Mouse (Mus musculus): ENCODE measurements around the gene Gm9745. TPM values are rescaled to one million over a fixed set of nuclear protein-coding genes. Genes with fewer than 3 reads are reported as not detected.
"Not testable (repeated sequence)": the region's sequence is repeated elsewhere in the genome, so short reads cannot be mapped to it uniquely, and the experiment has no call there.

Gm9745 gene
- not detected in 2 replicates for polyA plus RNA-seq (2012; rRNA removed)

DNA sequence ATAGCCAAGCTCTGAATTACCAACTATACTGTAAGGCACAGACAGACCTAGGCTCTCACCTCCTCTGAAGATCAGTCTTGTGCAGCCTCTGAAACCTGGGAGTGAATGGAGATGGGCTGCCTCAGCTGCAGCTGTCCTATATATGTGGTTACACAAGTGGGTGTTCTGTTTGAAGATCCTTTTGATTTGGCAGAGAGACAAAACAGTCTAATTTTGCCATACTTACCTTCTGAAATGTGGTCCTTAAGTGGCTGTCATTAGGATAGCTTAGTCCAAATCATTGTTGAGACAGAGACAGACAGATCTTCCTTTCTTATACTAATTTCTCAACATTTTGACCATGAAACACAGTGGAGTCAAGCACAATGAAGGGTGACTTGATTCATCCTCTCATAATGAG, at the start of gene Gm9745:
Gm9745 (minus strand) TSS at position 101 of the 400 bp plus-strand sequence.
- H3K36me3 ChIP-seq (ENCODE audit: control insufficient read depth, insufficient read depth, low read length); H3K4me1 ChIP-seq (ENCODE audit: control insufficient read depth, insufficient read depth, low read length); H3K27me3 ChIP-seq (replicated peaks; ENCODE audit: control insufficient read depth, insufficient read depth, low read length): not testable (repeated sequence)

DNA sequence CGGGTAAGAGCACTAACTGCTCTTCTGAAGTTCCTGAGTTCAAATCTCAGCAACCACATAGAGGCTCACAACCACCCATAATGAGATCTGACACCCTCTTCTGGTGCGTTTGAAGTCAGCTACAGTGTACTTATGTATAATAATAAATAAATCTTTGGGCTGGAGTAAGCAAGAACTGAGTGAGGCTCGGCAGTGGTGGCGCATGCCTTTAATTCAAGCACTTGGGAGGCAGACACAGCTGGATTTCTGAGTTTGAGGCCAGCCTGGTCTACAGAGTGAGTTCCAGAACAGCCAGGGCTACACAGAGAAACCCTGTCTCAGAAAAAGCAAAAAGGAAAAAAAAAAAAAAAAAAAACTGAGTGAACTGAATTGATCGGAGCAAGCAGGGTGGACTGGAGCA, 49.2 kb upstream of the Gm9745 start:
- DNase-seq; H3K4me3 ChIP-seq (ENCODE audit: insufficient read depth, low read depth, low read length); H3K4me1 ChIP-seq (ENCODE audit: control insufficient read depth, insufficient read depth, low read length); H3K36me3 ChIP-seq (ENCODE audit: control insufficient read depth, insufficient read depth, low read length); H3K27me3 ChIP-seq (replicated peaks; ENCODE audit: control insufficient read depth, insufficient read depth, low read length): not testable (repeated sequence)
- WGBS, result 87% methylated on average over 5 of the region's 5 CpGs
- 0 out of 2 replicates have a peak overlapping the region, but pooled peaks have one; percentile 30 for H3K27ac ChIP-seq (ENCODE audit: insufficient read depth, low read depth, low read length)

More for the DNA sequence above, at the start of gene Gm9745:
- not testable (repeated sequence) for H3K27ac ChIP-seq (ENCODE audit: insufficient read depth, low read depth, low read length); DNase-seq; H3K4me3 ChIP-seq (ENCODE audit: insufficient read depth, low read depth, low read length)

DNA sequence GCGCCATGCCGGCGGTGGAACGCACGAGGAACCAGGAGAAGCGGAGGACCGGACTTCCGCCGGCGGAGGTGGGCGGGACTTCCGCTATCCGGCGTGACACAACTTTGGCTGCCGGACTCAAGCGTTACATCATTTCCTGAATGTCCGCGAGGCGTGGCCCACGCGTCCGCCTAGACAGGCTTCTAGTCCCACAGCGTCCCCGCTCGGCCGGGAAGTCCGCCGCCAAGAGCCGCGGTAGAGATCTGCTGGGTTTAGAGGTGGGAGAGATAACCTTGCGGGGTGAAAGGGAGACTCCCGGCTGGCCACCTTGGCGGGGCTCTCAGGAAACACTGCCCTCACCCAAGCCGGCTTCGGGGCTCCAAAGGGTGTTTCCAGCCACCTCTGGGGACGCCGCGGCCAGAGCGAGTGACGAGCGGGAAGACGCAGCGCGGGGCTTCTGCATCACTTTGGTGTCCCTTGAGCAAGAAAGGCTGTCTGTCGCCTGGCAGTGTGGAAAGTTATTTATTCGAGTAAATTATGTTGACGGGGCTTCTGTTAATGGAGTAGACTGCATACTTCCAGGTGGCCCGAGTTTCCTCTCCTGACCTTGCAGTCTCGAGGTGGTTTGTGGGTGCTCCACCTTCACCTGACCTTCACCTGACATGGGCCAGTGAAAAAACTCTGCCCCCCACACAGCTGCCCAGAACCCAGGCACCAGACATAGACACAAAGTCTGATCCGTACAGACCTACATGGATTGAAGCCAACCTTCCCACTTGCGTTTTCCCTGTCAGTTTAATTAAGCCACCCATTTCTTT, 48.2 kb upstream of the Gm9745 start, which contains the start of gene Gtpbp4:
Gtpbp4 (minus strand) TSS at position 94 of the 797 bp plus-strand sequence.
- H3K4me1 ChIP-seq (ENCODE audit: control insufficient read depth, insufficient read depth, low read length), result no peaks in the 10 kb centered on the region; the same call in 1 of the 2 replicates
- peak; percentile 99 for DNase-seq
- under 1% methylated on average over 51 of the region's 51 CpGs for WGBS
- peak; percentile 23 for TF ChIP-seq POLR2A (IDR thresholded peaks at IDR 0.05; ENCODE audit: low read depth, low read length)
- TF ChIP-seq CTCF (conservative IDR thresholded peaks at IDR 0.05; ENCODE audit: insufficient read depth, insufficient read length, low read depth, low read length), result peak; percentile 63
- no peaks in the 10 kb centered on the region for H3K27me3 ChIP-seq (replicated peaks; ENCODE audit: control insufficient read depth, insufficient read depth, low read length)
- peak within 1 kb of the TSS; percentile 85 for H3K4me3 ChIP-seq (ENCODE audit: insufficient read depth, low read depth, low read length)
- H3K27ac ChIP-seq (ENCODE audit: insufficient read depth, low read depth, low read length), result peak within 1 kb of the TSS; percentile 94
- H3K36me3 ChIP-seq (ENCODE audit: control insufficient read depth, insufficient read depth, low read length), result peaks cover under 1% of the 10 kb centered on the region; the same call in 1 of the 2 replicates

DNA sequence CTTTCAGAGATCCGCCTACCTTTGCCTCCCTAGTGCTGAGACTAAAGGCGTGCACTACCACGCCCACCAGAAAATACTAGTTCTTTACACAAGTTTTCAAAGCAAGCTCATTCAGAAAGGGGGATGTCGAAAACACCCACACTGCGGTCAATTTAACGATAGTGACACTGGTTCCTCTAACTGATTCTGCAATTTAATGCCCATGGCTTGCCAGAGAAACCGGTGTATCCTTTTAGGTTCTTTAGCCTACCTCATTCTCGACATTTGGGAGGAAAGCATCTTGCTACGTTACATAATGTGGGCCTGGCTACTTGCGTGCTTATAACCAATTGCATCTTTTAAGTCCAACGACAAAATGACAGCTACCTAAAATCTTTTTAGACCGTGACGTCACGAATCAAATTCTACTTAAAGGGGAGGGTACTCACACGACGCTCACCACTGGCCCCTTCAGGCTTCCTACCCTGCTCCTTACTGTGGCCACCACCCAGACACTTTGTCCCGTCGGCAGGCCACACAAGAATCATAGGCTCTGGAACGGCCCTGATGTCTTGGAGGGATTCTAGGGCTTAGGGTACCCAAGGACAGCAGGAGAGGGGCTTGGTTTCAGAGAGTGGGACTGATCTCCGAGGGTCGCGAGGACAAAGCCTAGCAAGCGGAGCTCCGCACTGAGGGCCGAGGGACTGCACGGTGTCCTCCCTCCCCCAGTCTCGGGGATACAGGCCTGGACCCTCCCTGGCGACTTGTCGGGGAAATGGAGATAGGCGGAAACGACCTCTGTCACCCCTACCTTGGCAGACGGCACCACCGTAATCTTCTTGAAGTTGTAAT, 47.3 kb upstream of the Gm9745 start:
- peak overlapping the region; percentile 24 for H3K27ac ChIP-seq (ENCODE audit: insufficient read depth, low read depth, low read length)
- TF ChIP-seq POLR2A (IDR thresholded peaks at IDR 0.05; ENCODE audit: low read depth, low read length) (no peak), CTCF (conservative IDR thresholded peaks at IDR 0.05; ENCODE audit: insufficient read depth, insufficient read length, low read depth, low read length) (no peak)
- peak overlapping the region; percentile 85 for H3K4me3 ChIP-seq (ENCODE audit: insufficient read depth, low read depth, low read length)
- H3K36me3 ChIP-seq (ENCODE audit: control insufficient read depth, insufficient read depth, low read length), result peaks cover 3% of the 10 kb centered on the region; the same call in 1 of the 2 replicates
- no peaks in the 10 kb centered on the region; the same call in 1 of the 2 replicates for H3K4me1 ChIP-seq (ENCODE audit: control insufficient read depth, insufficient read depth, low read length)
- H3K27me3 ChIP-seq (replicated peaks; ENCODE audit: control insufficient read depth, insufficient read depth, low read length), result no peaks in the 10 kb centered on the region
- peak; percentile 15 for DNase-seq
- 1% methylated on average over 33 of the region's 33 CpGs for WGBS

DNA sequence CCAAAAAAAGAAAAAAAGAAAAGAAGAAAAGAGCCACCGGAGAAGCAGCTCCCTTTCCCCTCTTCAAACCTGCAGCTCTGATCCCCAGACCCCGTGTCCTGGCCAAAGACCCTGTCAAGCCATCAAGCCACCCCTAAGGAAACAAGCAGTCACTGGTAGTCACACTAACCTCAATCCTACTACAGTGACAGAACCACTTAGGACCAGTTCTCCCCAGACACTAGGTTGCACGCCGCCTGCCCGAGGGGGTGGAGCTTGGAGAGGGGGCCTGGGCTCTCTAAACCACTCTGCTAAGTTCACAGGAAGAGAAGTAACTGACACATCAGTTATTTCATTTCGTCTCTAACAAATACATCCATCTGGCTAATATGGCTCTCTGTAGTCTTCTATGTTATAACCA, 44.2 kb upstream of the Gm9745 start:
- Histone ChIP-seq H3K4me3 (ENCODE audit: insufficient read depth, low read depth, low read length) (no peak overlapping the region), H3K4me1 (ENCODE audit: control insufficient read depth, insufficient read depth, low read length) (no peaks in the 10 kb centered on the region; the same call in 1 of the 2 replicates), H3K36me3 (ENCODE audit: control insufficient read depth, insufficient read depth, low read length) (peaks cover 6% of the 10 kb centered on the region; the same call in 1 of the 2 replicates), H3K27me3 (replicated peaks; ENCODE audit: control insufficient read depth, insufficient read depth, low read length) (no peaks in the 10 kb centered on the region), H3K27ac (ENCODE audit: insufficient read depth, low read depth, low read length) (no peak overlapping the region)
- no peak for DNase-seq
- 90% methylated on average over 6 of the region's 6 CpGs for WGBS
- TF ChIP-seq CTCF (conservative IDR thresholded peaks at IDR 0.05; ENCODE audit: insufficient read depth, insufficient read length, low read depth, low read length) (no peak), POLR2A (IDR thresholded peaks at IDR 0.05; ENCODE audit: low read depth, low read length) (no peak)

DNA sequence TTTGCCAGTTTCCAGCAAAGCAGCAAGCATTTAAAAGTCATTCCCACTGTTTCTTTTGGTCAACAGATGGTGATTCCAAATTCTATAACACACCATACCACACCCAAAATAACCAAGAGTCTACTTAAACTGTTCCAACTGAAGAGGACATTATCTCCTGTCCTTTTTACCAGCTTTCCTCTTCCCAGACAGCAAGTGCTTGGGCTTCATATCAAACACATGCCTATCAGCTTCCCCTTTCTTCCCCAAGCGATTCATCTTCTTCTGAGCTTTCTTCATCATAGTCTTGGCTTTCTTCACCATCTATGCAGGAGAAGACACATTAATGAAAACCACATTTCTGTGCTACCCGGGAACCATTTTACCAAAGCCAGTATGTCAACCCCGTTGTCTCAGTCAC, 24.9 kb upstream of the Gm9745 start:
- no peak overlapping the region for H3K27ac ChIP-seq (ENCODE audit: insufficient read depth, low read depth, low read length)
- WGBS, result 94% methylated on average over 3 of the region's 3 CpGs
- no peak for DNase-seq
- peaks cover 21% of the 10 kb centered on the region for H3K36me3 ChIP-seq (ENCODE audit: control insufficient read depth, insufficient read depth, low read length)
- no peaks in the 10 kb centered on the region for H3K4me1 ChIP-seq (ENCODE audit: control insufficient read depth, insufficient read depth, low read length)
- TF ChIP-seq CTCF (conservative IDR thresholded peaks at IDR 0.05; ENCODE audit: insufficient read depth, insufficient read length, low read depth, low read length) (no peak), POLR2A (IDR thresholded peaks at IDR 0.05; ENCODE audit: low read depth, low read length) (no peak)
- no peaks in the 10 kb centered on the region for H3K27me3 ChIP-seq (replicated peaks; ENCODE audit: control insufficient read depth, insufficient read depth, low read length)
- H3K4me3 ChIP-seq (ENCODE audit: insufficient read depth, low read depth, low read length), result no peak overlapping the region

DNA sequence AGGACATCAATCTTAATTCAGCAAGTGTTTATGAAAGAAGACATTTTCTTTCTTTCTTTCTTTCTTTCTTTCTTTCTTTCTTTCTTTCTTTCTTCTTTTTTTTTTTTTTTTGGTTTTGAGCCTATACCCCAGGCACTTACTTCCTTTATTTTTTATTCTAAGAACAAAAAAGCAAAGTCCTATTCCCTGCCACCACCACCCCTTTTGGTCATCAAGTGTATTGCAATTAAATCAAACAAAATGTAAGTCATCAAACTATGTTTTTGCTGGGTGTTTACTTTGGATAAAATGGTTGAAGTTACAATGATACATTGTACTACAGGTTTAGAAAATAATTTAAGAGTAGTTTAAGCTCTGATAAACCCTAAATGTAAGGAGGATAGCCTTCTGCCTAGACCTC, 24.3 kb upstream of the Gm9745 start:
- H3K27me3 ChIP-seq (replicated peaks; ENCODE audit: control insufficient read depth, insufficient read depth, low read length), result no peaks in the 10 kb centered on the region
- DNase-seq, result no peak
- H3K4me3 ChIP-seq (ENCODE audit: insufficient read depth, low read depth, low read length), result no peak overlapping the region
- no peaks in the 10 kb centered on the region for H3K4me1 ChIP-seq (ENCODE audit: control insufficient read depth, insufficient read depth, low read length)
- no peak for TF ChIP-seq CTCF (conservative IDR thresholded peaks at IDR 0.05; ENCODE audit: insufficient read depth, insufficient read length, low read depth, low read length)
- TF ChIP-seq POLR2A (IDR thresholded peaks at IDR 0.05; ENCODE audit: low read depth, low read length), result no peak
- H3K36me3 ChIP-seq (ENCODE audit: control insufficient read depth, insufficient read depth, low read length), result peaks cover 17% of the 10 kb centered on the region
- H3K27ac ChIP-seq (ENCODE audit: insufficient read depth, low read depth, low read length), result no peak overlapping the region
